Mouse (Mus musculus) cerebellum, postnatal 4 days (tissue): Measurements from ENCODE around the gene Suv39h2.

Experiments used
- DNase-seq, 2 experiments: peaks; one replicate each; pipeline ENCODE4 v3.0.0; 2022; ENCODE audit warnings: low spot score in 2 of 2, mixed read lengths in 1 of 2

Gene Suv39h2

GRCm38 (mm10) chr2:3474861-3475283 is at the start of gene Suv39h2:
Suv39h2 (minus strand) TSS chr2:3475031.
- peak; percentile 97 to 99 for DNase-seq

GRCm38 (mm10) chr2:3522558-3522957 is 47.7 kb upstream of the Suv39h2 start:
- DNase-seq: no peak

GRCm38 (mm10) chr2:3512552-3513454 is 38.0 kb upstream of the Suv39h2 start, which contains the start of the genes Gm45902, Hspa14 and Cdnf:
Gm45902 (minus strand) TSS chr2:3512790.
Hspa14 (minus strand) TSS chr2:3512814.
Cdnf (plus strand) TSS chr2:3513030.
- DNase-seq: peak; percentile 77 to 93

GRCm38 (mm10) chr2:3512076-3512475 is 37.2 kb upstream of the Suv39h2 start:
- DNase-seq: peak in 1 of 2 experiments; percentile 15

- no peak for DNase-seq
These were observed 26.1 kb upstream of the Suv39h2 start for GRCm38 (mm10) chr2:3500886-3501285.

- no peak for DNase-seq
These were observed 24.7 kb upstream of the Suv39h2 start for GRCm38 (mm10) chr2:3499543-3499942.

- DNase-seq: no peak
These were observed 19.1 kb upstream of the Suv39h2 start for GRCm38 (mm10) chr2:3493833-3494409.

GRCm38 (mm10) chr2:3489816-3490215 is 15.0 kb upstream of the Suv39h2 start:
- no peak for DNase-seq

- no peak for DNase-seq
These were observed 5.4 kb upstream of the Suv39h2 start for GRCm38 (mm10) chr2:3480239-3480638.

GRCm38 (mm10) chr2:3475746-3476251 is 968 bp upstream of the Suv39h2 start:
- DNase-seq: no peak

- peak; percentile 31 to 65 for DNase-seq
These were observed 448 bp downstream of the Suv39h2 start for GRCm38 (mm10) chr2:3474361-3474805.

GRCm38 (mm10) chr2:3473891-3474290 is 940 bp downstream of the Suv39h2 start:
- no peak for DNase-seq

GRCm38 (mm10) chr2:3456590-3456989 is 18.2 kb downstream of the Suv39h2 start:
- DNase-seq: no peak

GRCm38 (mm10) chr2:3453096-3453495 is 21.7 kb downstream of the Suv39h2 start:
- no peak for DNase-seq

- DNase-seq: no peak
These were observed 25.4 kb downstream of the Suv39h2 start for GRCm38 (mm10) chr2:3449431-3449830.

GRCm38 (mm10) chr2:3445984-3446383 is 28.8 kb downstream of the Suv39h2 start:
- DNase-seq: no peak

- peak in 1 of 2 experiments; percentile 16 for DNase-seq
These were observed 30.6 kb downstream of the Suv39h2 start for GRCm38 (mm10) chr2:3444206-3444605.

- no peak for DNase-seq
These were observed 36.9 kb downstream of the Suv39h2 start for GRCm38 (mm10) chr2:3437956-3438355.

GRCm38 (mm10) chr2:3435369-3436061 is 39.3 kb downstream of the Suv39h2 start:
- no peak for DNase-seq

GRCm38 (mm10) chr2:3430956-3431355 is 43.9 kb downstream of the Suv39h2 start:
- DNase-seq: no peak

- no peak for DNase-seq
These were observed 50.3 kb downstream of the Suv39h2 start for GRCm38 (mm10) chr2:3424579-3424910.
